Comparison of ENCODE assay signal across 27 mouse cellular contexts in genomic region chr15:101171272-101171671, GRCm38 (mm10). TPM values are rescaled to one million over a fixed set of nuclear protein-coding genes. Genes with fewer than 3 reads are reported as not detected.
"Had no signal": no experiment of that assay in that cellular context is flagged by ENCODE, and none has a peak within 500 bp of the region (broad histone marks: within the 10 kb centered on the region; RNA-seq: fewer than 3 reads in every experiment).

No protein-coding gene starts in this region.

- H3K9ac ChIP-seq: liver, embryonic 14.5 days; lung, embryonic 14.5 days; midbrain, embryonic 12.5 days; neural tube, embryonic 13.5 days; neural tube, embryonic 15.5 days had no signal

- DNase-seq: lung, adult 18-20 months; lung, embryonic 14.5 days; lung, postnatal 14 days; lung, postnatal 36 days; midbrain, embryonic 14.5 days; retina, postnatal 1 day; right cerebral cortex, adult 18-20 months; right cerebral cortex, postnatal 25 days; right cerebral cortex, postnatal 4 days; spleen, adult 18-20 months; thymus, adult 18-20 months; thymus, postnatal 14 days; thymus, postnatal 36 days had no signal

- H3K27ac ChIP-seq: liver, embryonic 14.5 days; macrophage; midbrain, embryonic 12.5 days; neural tube, embryonic 13.5 days; neural tube, embryonic 15.5 days had no signal

- H3K4me3 ChIP-seq: megakaryocyte, embryonic 14.5 days; midbrain, embryonic 12.5 days; myocyte; neural tube, embryonic 13.5 days; neural tube, embryonic 15.5 days had no signal

- H3K36me3 ChIP-seq: midbrain, embryonic 12.5 days; neural tube, embryonic 13.5 days; neural tube, embryonic 15.5 days had no signal

- H3K9me3 ChIP-seq: megakaryocyte, embryonic 14.5 days; midbrain, embryonic 12.5 days; neural tube, embryonic 13.5 days; neural tube, embryonic 15.5 days had no signal

- H3K4me2 ChIP-seq: lung, embryonic 14.5 days; midbrain, embryonic 12.5 days; neural tube, embryonic 13.5 days; neural tube, embryonic 15.5 days had no signal

- H3K27me3 ChIP-seq: megakaryocyte, embryonic 14.5 days had no signal

- ATAC-seq: midbrain, embryonic 16.5 days had no signal

RNA-seq across cellular contexts. Expression of gene Ankrd33, which starts 55.7 kb away (rescaled TPM):
- total RNA-seq: megakaryocyte progenitor cell, adult 5-6 weeks had no signal
- polyA plus RNA-seq: liver, embryonic 14.5 days; liver, embryonic 16.5 days; lung, embryonic 14.5 days; lung, embryonic 16.5 days; macrophage; midbrain, embryonic 12.5 days; midbrain, embryonic 14.5 days; midbrain, embryonic 16.5 days; myocyte; neural tube, embryonic 11.5 days; neural tube, embryonic 13.5 days; neural tube, embryonic 15.5 days; small intestine, adult 2 months; thymus, postnatal 0 days had no signal
